Mouse (Mus musculus) kidney, adult 2 months (tissue): Measurements from ENCODE around the gene F2. TPM values are rescaled to one million over a fixed set of nuclear protein-coding genes. Genes with fewer than 3 reads are reported as not detected.

Experiments
- DNase-seq: peaks from one replicate; pipeline ENCODE4 v3.0.0; 2021
- H3K27ac ChIP-seq: fragments of 200-500 bp; 2 replicates; pipeline ENCODE4 v1.5.1; 2012; ENCODE audit warnings: low read depth, low read length, control low read depth, inconsistent platforms; ENCODE audit not compliant: insufficient read depth
- H3K27me3 ChIP-seq: fragments of 200-500 bp; replicated peaks from 2 replicates; pipeline ENCODE4 v1.6.1; 2012; ENCODE audit warnings: mild to moderate bottlenecking, moderate library complexity, low read length, inconsistent platforms; ENCODE audit not compliant: control insufficient read depth, insufficient read depth
- H3K36me3 ChIP-seq: fragments of 200-500 bp; 2 replicates; pipeline ENCODE4 v1.6.1; 2012; ENCODE audit warnings: mild to moderate bottlenecking, moderate library complexity, low read length, inconsistent platforms; ENCODE audit not compliant: control insufficient read depth, insufficient read depth
- H3K4me1 ChIP-seq: fragments of 200-500 bp; 2 replicates; pipeline ENCODE4 v1.6.1; 2011; ENCODE audit warnings: low read length; ENCODE audit not compliant: control insufficient read depth, insufficient read depth
- H3K4me3 ChIP-seq: fragments of 200-500 bp; 2 replicates; pipeline ENCODE4 v1.5.1; 2011; ENCODE audit warnings: mild to moderate bottlenecking, low read depth, low read length, control low read depth; ENCODE audit not compliant: insufficient read depth
- CTCF ChIP-seq: fragments of 200-500 bp; conservative IDR thresholded peaks from 2 replicates; pipeline ENCODE4 v1.5.1; 2011; ENCODE audit warnings: low read depth, mild to moderate bottlenecking, control low read depth, low read length, moderate library complexity, mixed read lengths; ENCODE audit not compliant: insufficient read depth, insufficient read length
- POLR2A ChIP-seq: fragments of 200-500 bp; IDR thresholded peaks from one replicate; pipeline ENCODE4 v1.6.1; 2011; ENCODE audit warnings: low read depth, low read length, control low read depth
- WGBS: fragments of 180-500 bp; shearing (Covaris S2); methylation state at CpG from one replicate; pipeline ENCODE4 v1.1.7; 2018; 5-methylcytosine and 5-hydroxymethylcytosine counted together
- polyA plus RNA-seq: library from polyadenylated mRNA; depleted of rRNA; stranded (reverse); fragments of >200 nt; gene quantifications from 2 replicates; pipeline ENCODE4 v1.2.3, GENCODE M21; 2012

F2 gene
- polyA plus RNA-seq, 1 experiment, result 0.06 TPM

DNA sequence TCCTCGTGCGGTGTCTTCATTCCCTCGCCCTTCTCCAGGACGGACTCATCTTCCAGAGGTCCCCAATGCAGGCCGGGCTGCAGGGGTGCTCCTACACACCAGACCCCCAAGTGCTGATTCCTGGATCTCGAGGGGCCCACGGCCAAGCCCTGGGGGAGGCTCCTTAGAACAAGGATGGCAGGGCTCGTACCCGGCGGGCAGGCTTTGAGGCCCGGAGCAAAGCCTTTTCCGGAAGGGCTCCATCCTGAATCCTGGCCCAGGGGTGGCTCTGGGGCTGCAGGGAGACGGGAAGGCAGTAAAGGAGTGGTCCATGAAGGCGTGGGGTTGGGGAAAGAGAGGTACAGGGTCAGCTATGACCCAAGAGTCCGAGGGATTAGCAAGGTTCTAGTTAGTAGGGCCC, 12.9 kb upstream of the F2 start:
- under 1% methylated on average over 15 of the region's 15 CpGs for WGBS
- TF ChIP-seq CTCF (no peak), POLR2A (no peak)
- Histone ChIP-seq H3K27me3 (no peaks in the 10 kb centered on the region), H3K27ac (peak overlapping the region; percentile 95), H3K4me1 (no peaks in the 10 kb centered on the region), H3K36me3 (no peaks in the 10 kb centered on the region; the same call in 1 of the 2 replicates), H3K4me3 (peak overlapping the region; percentile 80)
- DNase-seq, result no peak

DNA sequence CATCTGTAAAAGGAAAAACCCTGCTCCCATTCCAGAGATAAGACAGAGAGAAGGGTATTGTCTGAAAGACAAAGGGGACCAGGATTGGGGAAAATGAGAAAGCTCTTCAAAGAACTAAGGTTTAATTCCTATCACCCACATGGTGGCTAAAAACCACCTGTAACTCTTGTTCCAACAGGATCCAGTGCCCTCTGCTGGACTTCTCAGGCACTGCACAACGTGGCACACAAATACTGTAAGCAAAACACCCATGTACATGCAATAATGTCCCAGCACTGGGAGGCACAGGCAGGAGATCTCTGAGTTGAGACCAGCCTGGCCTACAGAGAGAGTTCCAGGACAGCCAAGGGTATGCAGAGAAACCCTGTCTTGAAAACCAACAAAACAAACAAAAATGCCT, 10.5 kb upstream of the F2 start:
- Histone ChIP-seq H3K4me1 (no peaks in the 10 kb centered on the region), H3K4me3 (no peak overlapping the region), H3K36me3 (no peaks in the 10 kb centered on the region; the same call in 1 of the 2 replicates), H3K27me3 (no peaks in the 10 kb centered on the region), H3K27ac (no peak overlapping the region)
- TF ChIP-seq CTCF, result peak; percentile 80
- TF ChIP-seq POLR2A, result no peak
- DNase-seq, result peak; percentile 70
- WGBS, result 19% methylated on average over 1 of the region's 1 CpGs

DNA sequence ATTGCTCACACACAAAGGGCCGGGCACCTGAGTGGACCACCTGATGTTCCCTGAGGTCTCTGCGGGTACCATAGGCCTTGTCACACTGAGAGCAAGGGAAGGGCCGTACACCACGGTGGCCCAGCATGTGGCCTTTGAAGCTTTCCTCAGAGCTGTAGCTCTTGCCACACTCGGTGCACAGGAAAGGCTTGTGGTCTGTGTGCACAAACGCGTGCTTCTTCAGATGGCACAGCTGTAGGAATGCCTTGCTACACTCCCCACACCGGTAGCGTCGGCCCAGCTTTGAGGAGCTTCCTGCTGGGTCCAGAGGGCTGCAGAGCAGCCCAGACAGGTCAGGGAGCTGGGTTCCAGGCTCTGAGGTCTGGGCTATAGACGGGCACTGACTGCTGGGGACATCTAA, 9.6 kb upstream of the F2 start:
- TF ChIP-seq CTCF, result no peak
- no peak for TF ChIP-seq POLR2A
- Histone ChIP-seq H3K27me3 (no peaks in the 10 kb centered on the region), H3K27ac (no peak overlapping the region), H3K4me3 (no peak overlapping the region), H3K36me3 (no peaks in the 10 kb centered on the region; the same call in 1 of the 2 replicates), H3K4me1 (no peaks in the 10 kb centered on the region)
- WGBS, result 96% methylated on average over 11 of the region's 11 CpGs
- no peak for DNase-seq

DNA sequence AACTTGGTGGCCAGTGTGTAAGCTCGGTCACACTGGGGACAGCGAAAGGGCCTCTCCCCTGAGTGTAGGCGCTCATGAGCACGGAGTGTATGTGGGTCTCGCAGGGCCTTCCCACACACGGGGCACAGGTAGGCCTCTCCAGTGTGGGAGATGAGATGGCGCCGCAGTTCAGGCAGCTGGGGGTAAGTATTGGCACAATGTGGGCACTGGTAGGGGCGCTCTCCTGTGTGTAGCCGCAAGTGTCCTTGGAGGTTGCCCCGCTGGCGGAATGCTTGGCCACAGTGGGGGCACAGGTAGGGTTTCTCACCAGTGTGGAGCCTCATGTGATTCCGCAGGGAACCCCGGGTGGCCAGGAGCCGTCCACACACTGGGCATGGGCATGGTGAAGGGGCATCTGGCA, 9.1 kb upstream of the F2 start:
- no peaks in the 10 kb centered on the region for H3K4me1 ChIP-seq

DNA sequence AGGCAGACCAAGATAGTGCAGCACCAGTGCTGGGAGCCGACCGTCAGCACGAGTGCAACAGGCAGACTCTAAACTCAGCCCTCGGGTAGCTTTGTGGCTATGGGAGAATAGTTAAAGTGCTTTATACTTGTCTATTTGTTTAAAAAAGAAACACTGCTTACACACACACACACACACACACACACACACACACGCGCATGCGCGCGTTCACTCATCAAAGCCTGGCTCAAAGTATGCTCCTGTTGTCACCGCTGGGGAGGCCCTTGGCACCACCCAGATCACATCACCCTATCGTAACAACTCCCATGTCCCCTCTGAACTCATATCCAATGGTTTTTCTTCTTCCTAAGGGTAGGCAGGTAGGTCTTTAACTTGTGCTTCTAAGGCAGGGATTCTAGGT, 7.8 kb upstream of the F2 start:
- no peak for DNase-seq
- TF ChIP-seq CTCF (no peak), POLR2A (no peak)
- H3K27ac ChIP-seq, result no peak overlapping the region
- H3K4me1 ChIP-seq, result no peaks in the 10 kb centered on the region
- H3K27me3 ChIP-seq, result no peaks in the 10 kb centered on the region
- H3K36me3 ChIP-seq, result no peaks in the 10 kb centered on the region; the same call in 1 of the 2 replicates
- WGBS, result 93% methylated on average over 11 of the region's 11 CpGs
- no peak overlapping the region for H3K4me3 ChIP-seq

More for the DNA sequence above, 9.1 kb upstream of the F2 start:
- H3K4me3 ChIP-seq, result no peak overlapping the region
- no peaks in the 10 kb centered on the region; the same call in 1 of the 2 replicates for H3K36me3 ChIP-seq
- 95% methylated on average over 15 of the region's 15 CpGs for WGBS
- H3K27me3 ChIP-seq, result no peaks in the 10 kb centered on the region
- no peak overlapping the region for H3K27ac ChIP-seq
- TF ChIP-seq CTCF, result no peak
- no peak for TF ChIP-seq POLR2A
- DNase-seq, result no peak

DNA sequence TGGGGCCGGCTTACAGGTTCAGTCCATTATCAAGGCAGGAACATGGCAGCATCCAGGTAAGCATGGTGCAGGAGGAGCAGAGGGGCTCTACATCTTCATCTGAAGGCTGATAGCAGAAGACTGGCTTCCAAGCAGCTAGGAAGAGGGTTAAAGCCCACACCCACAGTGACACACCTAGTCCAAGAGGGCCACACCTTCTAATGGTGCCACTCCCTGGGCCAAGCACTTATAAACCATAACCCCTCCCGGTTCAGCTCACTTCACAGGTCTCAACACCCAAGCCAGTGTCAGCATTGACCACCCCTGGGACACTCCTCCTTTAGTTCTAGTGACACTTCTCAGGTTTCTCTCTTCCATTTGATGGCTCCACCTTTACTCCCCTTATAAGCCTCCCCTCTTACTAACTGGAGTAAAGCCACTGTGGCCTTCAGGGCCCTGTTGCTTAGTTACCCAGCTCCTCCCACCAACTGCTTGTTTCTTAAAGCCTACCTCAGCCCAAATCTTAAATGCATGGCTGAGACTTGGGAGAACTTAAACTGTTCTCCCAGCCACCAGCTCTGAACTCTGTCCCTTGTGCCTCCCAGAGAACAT, 6.7 kb upstream of the F2 start:
- Histone ChIP-seq H3K36me3 (no peaks in the 10 kb centered on the region; the same call in 1 of the 2 replicates), H3K27me3 (no peaks in the 10 kb centered on the region), H3K4me3 (no peak overlapping the region), H3K27ac (no peak overlapping the region), H3K4me1 (no peaks in the 10 kb centered on the region)
- TF ChIP-seq POLR2A, result no peak
- no peak for DNase-seq
- 75% methylated on average over 2 of the region's 2 CpGs for WGBS

- no peak overlapping the region for H3K4me3 ChIP-seq
- 69% methylated on average over 6 of the region's 6 CpGs for WGBS
- no peak for DNase-seq
- no peaks in the 10 kb centered on the region for H3K27me3 ChIP-seq
- H3K36me3 ChIP-seq, result no peaks in the 10 kb centered on the region
- no peak overlapping the region for H3K27ac ChIP-seq
- no peaks in the 10 kb centered on the region for H3K4me1 ChIP-seq
- no peak for TF ChIP-seq CTCF
- no peak for TF ChIP-seq POLR2A
Measured at GRCm38 (mm10) chr2:91638931-91639330, 2.7 kb upstream of the F2 start.

DNA sequence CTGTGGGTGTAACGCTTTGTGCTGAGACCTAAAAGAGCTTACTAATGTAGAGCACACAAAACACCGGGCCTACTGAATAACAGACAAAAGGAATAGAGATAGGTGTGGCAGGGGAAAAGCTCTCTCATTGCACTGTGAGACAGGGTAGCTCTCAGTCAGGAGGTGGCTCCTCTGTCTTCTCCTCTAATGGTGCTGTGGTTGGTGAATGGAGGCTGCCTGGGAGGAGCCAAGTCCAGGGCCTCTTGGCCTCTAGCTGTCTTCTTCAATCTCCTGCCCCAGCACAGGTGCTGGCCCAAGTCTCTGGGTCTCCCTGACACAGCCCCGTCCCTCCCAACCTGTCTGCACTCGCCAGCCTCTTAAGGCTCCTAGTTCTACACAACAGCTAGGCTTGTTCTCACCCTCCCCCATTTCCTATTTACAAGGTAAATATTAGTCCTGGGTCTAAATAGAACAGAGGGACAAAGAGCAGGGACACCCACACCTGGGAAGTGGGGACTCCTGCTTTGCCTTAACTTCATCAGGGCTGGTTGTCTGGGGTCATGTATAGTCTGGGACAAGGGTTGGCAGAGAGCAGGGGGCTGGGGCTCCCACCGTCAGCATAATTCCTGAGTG, 619 bp upstream of the F2 start:
- Histone ChIP-seq H3K36me3 (no peaks in the 10 kb centered on the region), H3K27me3 (no peaks in the 10 kb centered on the region), H3K4me3 (no peak overlapping the region), H3K4me1 (no peaks in the 10 kb centered on the region), H3K27ac (no peak overlapping the region)
- no peak for DNase-seq
- WGBS, result 85% methylated on average over 5 of the region's 5 CpGs
- TF ChIP-seq POLR2A (no peak), CTCF (no peak)
